In the genomic region with DNA sequence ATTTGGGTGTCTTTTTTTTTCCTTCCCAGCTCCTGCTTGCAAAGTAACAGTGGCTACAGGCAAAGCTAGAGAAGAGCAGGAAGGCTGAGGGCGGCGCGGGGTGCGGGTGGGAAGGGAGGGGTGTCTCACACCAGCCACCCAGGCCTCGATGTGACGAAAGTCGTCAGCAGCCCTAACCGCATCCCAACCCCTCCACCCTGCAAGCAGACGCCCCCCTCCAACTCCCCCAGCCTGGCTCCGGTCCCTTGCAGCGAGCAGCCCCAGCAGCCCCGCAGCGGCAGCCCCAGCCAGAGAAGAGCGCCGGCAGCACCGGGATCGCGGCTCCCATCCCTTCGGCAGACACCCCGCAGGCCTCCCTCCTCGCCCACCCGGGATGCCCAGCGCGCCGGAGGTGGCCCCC, we compare ENCODE assay signal across 8 mouse cellular contexts. TPM values are rescaled to one million over a fixed set of nuclear protein-coding genes. Genes with fewer than 3 reads are reported as not detected.
DNase-seq lines count a peak whose midpoint lies in the region; ATAC-seq and TF ChIP-seq lines count a peak whose summit lies in the region.

No protein-coding gene starts in this region.

- H3K36me3 ChIP-seq in heart, embryonic 11.5 days (ENCODE audit: control insufficient read depth, insufficient read depth, low read length) = no peaks in the 10 kb centered on the region
- no peaks in the 10 kb centered on the region for H3K36me3 ChIP-seq in liver, embryonic 13.5 days
- no peaks in the 10 kb centered on the region for H3K36me3 ChIP-seq in neural tube, embryonic 11.5 days (ENCODE audit: control insufficient read depth, insufficient read depth, low read length)

- 0 out of 2 replicates have a peak, but pooled peaks have one; percentile 16 for ATAC-seq in heart, embryonic 11.5 days (replicated peaks; ENCODE audit: insufficient number of reproducible peaks, low FRiP score, low TSS enrichment)
- ATAC-seq in liver, embryonic 13.5 days (ENCODE audit: low read depth) = no peak
- peak; percentile 15; the same call in 1 of the 2 replicates for ATAC-seq in neural tube, embryonic 11.5 days (ENCODE audit: insufficient read depth, low FRiP score, low TSS enrichment)

- no peaks in the 10 kb centered on the region; the same call in 1 of the 2 replicates for H3K27me3 ChIP-seq in heart, embryonic 11.5 days (ENCODE audit: control insufficient read depth, insufficient read depth, low read length)
- H3K27me3 ChIP-seq in liver, embryonic 13.5 days = peaks cover 83% of the 10 kb centered on the region
- H3K27me3 ChIP-seq in neural tube, embryonic 11.5 days (ENCODE audit: control insufficient read depth, insufficient read depth, low read length) = no peaks in the 10 kb centered on the region

- H3K4me3 ChIP-seq in cortical plate, adult 2 months (ENCODE audit: insufficient read depth, low read length) = peak overlapping the region; percentile 93
- peak overlapping the region; percentile 87 for H3K4me3 ChIP-seq in heart, embryonic 11.5 days (ENCODE audit: low read depth, low read length)
- peak overlapping the region; percentile 65 for H3K4me3 ChIP-seq in liver, embryonic 13.5 days (replicated peaks)
- peak overlapping the region; percentile 90 for H3K4me3 ChIP-seq in neural tube, embryonic 11.5 days (ENCODE audit: low read depth, low read length)

- 0% methylated on average over 11 of the region's 25 CpGs for WGBS in heart, embryonic 11.5 days (ENCODE audit: insufficient replicate concordance)
- WGBS in liver, embryonic 13.5 days (ENCODE audit: insufficient replicate concordance) = under 1% methylated on average over 20 of the region's 25 CpGs
- WGBS in neural tube, embryonic 11.5 days = under 1% methylated on average over 18 of the region's 25 CpGs

- H3K4me1 ChIP-seq in cortical plate, adult 2 months (ENCODE audit: control insufficient read depth, insufficient read depth, low read length) = peaks cover 8% of the 10 kb centered on the region
- peaks cover 27% of the 10 kb centered on the region for H3K4me1 ChIP-seq in heart, embryonic 11.5 days (ENCODE audit: control insufficient read depth, insufficient read depth, low read length)
- H3K4me1 ChIP-seq in liver, embryonic 13.5 days (replicated peaks) = peaks cover 31% of the 10 kb centered on the region
- peaks cover 33% of the 10 kb centered on the region for H3K4me1 ChIP-seq in neural tube, embryonic 11.5 days (ENCODE audit: control insufficient read depth, insufficient read depth, low read length)

- TF ChIP-seq POLR2A in cortical plate, adult 2 months (IDR thresholded peaks at IDR 0.05; ENCODE audit: extremely low read depth, insufficient read depth, low read length) = no peak

- peak overlapping the region; percentile 90 for H3K9ac ChIP-seq in heart, embryonic 11.5 days (ENCODE audit: low read depth, low read length)
- peak overlapping the region; percentile 70 for H3K9ac ChIP-seq in liver, embryonic 13.5 days
- peak overlapping the region; percentile 95 for H3K9ac ChIP-seq in neural tube, embryonic 11.5 days (ENCODE audit: low read length)

- peak overlapping the region; percentile 85 for H3K27ac ChIP-seq in cortical plate, adult 2 months (ENCODE audit: insufficient read depth, low read length)
- peak overlapping the region; percentile 88 for H3K27ac ChIP-seq in heart, embryonic 11.5 days (ENCODE audit: low read depth, low read length)
- no peak overlapping the region; the same call in 1 of the 2 replicates for H3K27ac ChIP-seq in liver, embryonic 13.5 days
- H3K27ac ChIP-seq in neural tube, embryonic 11.5 days (ENCODE audit: low read depth, low read length) = peak overlapping the region; percentile 91

- peak overlapping the region; percentile 81 for H3K4me2 ChIP-seq in heart, embryonic 11.5 days
- H3K4me2 ChIP-seq in liver, embryonic 13.5 days = peak overlapping the region; percentile 76
- peak overlapping the region; percentile 78 for H3K4me2 ChIP-seq in neural tube, embryonic 11.5 days (ENCODE audit: low read depth)

- DNase-seq in spleen, adult 18-20 months = peak; percentile 11 to 16
- DNase-seq in spleen, adult 12 weeks (ENCODE audit: low spot score) = no peak
- peak; percentile 65 for DNase-seq in kidney, postnatal 10 days
- no peak for DNase-seq in liver, embryonic 13.5 days
- DNase-seq in neural tube, embryonic 11.5 days (ENCODE audit: low spot score) = peak; percentile 66
- peak; percentile 42 to 51 for DNase-seq in thymus, adult 18-20 months

- no peak for TF ChIP-seq CTCF in cortical plate, adult 2 months (IDR thresholded peaks at IDR 0.05; ENCODE audit: extremely low read depth, insufficient read depth, low read length)

- no peaks in the 10 kb centered on the region for H3K9me3 ChIP-seq in heart, embryonic 11.5 days (replicated peaks; ENCODE audit: control insufficient read depth, low read length)
- no peaks in the 10 kb centered on the region for H3K9me3 ChIP-seq in liver, embryonic 13.5 days (replicated peaks)
- H3K9me3 ChIP-seq in neural tube, embryonic 11.5 days (ENCODE audit: control insufficient read depth, low read length) = no peaks in the 10 kb centered on the region

RNA-seq across cellular contexts. Expression of gene 1700025G04Rik, which starts 0.4 kb away (rescaled TPM):
- 21.8 and 24.7 TPM in 2 replicates for polyA plus RNA-seq in cortical plate, adult 2 months (2012; rRNA removed)
- 23.3 and 25.0 TPM in 2 replicates for polyA plus RNA-seq in heart, embryonic 11.5 days (2014; fragmentation: Nextera tagmentation; extraction: Ambion mirVana)
- 1.8 and 2.7 TPM in 2 replicates for polyA plus RNA-seq in liver, embryonic 13.5 days (2015; fragmentation: Nextera tagmentation; extraction: Ambion mirVana)
- 37.4 and 40.7 TPM in 2 replicates for polyA plus RNA-seq in neural tube, embryonic 11.5 days (2014; fragmentation: Nextera tagmentation; extraction: Ambion mirVana)

Comparison
In these comparisons a context has a peak if more than half of its experiments do, and no peak if none do; other contexts are left out.
1. DNase-seq: peak in spleen, adult 18-20 months (2 of 2), kidney, postnatal 10 days (single experiment), neural tube, embryonic 11.5 days (single experiment) and thymus, adult 18-20 months (2 of 2); none in spleen, adult 12 weeks (single experiment) and liver, embryonic 13.5 days (single experiment).
2. Peak in every context shown above with its lines, with median percentiles within 50 percentile points of each other: H3K4me3 ChIP-seq, H3K4me2 ChIP-seq and H3K9ac ChIP-seq.